Mouse (Mus musculus) testis, postnatal 14 days (tissue): ENCODE data around the gene Pex26.
A peak's percentile ranks its signal among the peaks of the same experiment; 100 is the strongest.

Experiments
- DNase-seq: peaks from one replicate; pipeline ENCODE4 v3.0.0; 2021; ENCODE audit warnings: low spot score

Pex26 gene

GRCm38 (mm10) chr6:121241780-121242179 is 58.3 kb downstream of the Pex26 start:
- no peak for DNase-seq

DNA sequence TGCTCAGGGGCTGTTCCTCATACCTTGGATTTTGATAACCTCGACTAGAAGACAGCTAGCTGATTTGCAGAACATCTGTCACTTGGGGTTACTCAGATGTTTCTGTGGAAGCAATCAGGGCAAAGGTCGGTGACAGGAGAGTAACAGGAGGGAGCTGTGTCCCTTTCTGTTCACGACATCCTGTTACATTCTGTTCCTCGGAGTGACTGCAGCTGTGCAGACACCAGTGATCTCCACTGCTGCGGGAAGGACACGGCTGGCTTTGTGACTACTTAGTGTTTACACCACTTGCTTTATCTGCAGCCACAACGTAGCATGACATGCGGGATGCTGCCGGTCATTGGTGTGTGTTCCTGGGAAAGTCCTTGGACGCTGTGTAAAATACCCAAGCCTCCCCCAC is 59.7 kb downstream of the Pex26 start:
- no peak for DNase-seq

- DNase-seq, result peak; percentile 83
Observed at GRCm38 (mm10) chr6:121245127-121246036, 61.9 kb downstream of the Pex26 start, which contains the start of gene Usp18. Usp18 (plus strand) TSS chr6:121245906.

DNA sequence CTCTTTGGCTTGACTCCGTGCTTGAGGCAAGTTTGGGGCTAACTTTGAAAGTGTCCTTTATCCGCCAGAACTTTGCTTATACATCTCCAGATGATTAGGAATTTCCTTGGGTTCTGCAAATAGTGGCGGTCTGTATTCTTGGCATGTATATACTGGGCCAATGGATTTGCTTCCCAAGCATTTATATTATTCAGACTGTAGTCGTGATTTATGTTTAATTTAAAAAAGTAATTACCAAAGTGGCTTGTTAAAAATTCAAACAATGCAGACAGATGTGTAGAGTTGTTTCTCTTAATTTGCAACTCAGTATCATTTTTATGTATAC is 62.5 kb downstream of the Pex26 start:
- DNase-seq, result no peak
